Mouse (Mus musculus) MEL (cell line): ENCODE results near the gene Tmem179b. TPM values are rescaled to one million over a fixed set of nuclear protein-coding genes. Genes with fewer than 3 reads are reported as not detected.

Experiments
- DNase-seq: peaks from one replicate; pipeline ENCODE4 v3.0.0; 2011; ENCODE audit warnings: low read depth, low spot score
- H3K27ac ChIP-seq: 2 replicates; pipeline ENCODE4 v1.5.1; 2012; ENCODE audit warnings: low read depth, mild to moderate bottlenecking, control low read depth, low read length, moderate library complexity; ENCODE audit not compliant: control insufficient read depth
- H3K27me3 ChIP-seq, 2 experiments: fragments of 150-350 bp in 1 of 2; sonication (generic) in 1 of 2; 2 replicates each; pipeline ENCODE4 v1.6.1; 2012; ENCODE audit warnings: low read length in 2 of 2, mild to moderate bottlenecking in 2 of 2, improper control_type of control experiment in 1 of 2, moderate library complexity in 1 of 2; ENCODE audit not compliant: insufficient read depth in 2 of 2, control insufficient read depth in 1 of 2
- H3K36me3 ChIP-seq, 2 experiments: 2 replicates each; pipeline ENCODE4 v1.6.1; 2012 to 2014; ENCODE audit warnings: low read length in 2 of 2, improper control_type of control experiment in 1 of 2, inconsistent platforms in 1 of 2, mild to moderate bottlenecking in 1 of 2; ENCODE audit not compliant: insufficient read depth in 2 of 2, control insufficient read depth in 1 of 2
- H3K4me1 ChIP-seq, 2 experiments: fragments of 150-350 bp in 1 of 2; sonication (generic) in 1 of 2; 2 replicates each; pipeline ENCODE4 v1.6.1; 2012; ENCODE audit warnings: low read length in 2 of 2, improper control_type of control experiment in 1 of 2, mild to moderate bottlenecking in 1 of 2; ENCODE audit not compliant: insufficient read depth in 2 of 2, control insufficient read depth in 1 of 2
- H3K4me3 ChIP-seq, 2 experiments: fragments of 150-350 bp in 1 of 2; sonication (generic) in 1 of 2; 2 replicates each; pipeline ENCODE4 v1.5.1; 2012; ENCODE audit warnings: low read depth in 2 of 2, low read length in 2 of 2, mild to moderate bottlenecking in 2 of 2, moderate library complexity in 2 of 2, control low read depth in 1 of 2, improper control_type of control experiment in 1 of 2; ENCODE audit not compliant: control insufficient read depth in 1 of 2, insufficient read depth in 1 of 2
- H3K79me2 ChIP-seq: 2 replicates; pipeline ENCODE4 v1.6.1; 2012; ENCODE audit warnings: mild to moderate bottlenecking, low read length, moderate library complexity; ENCODE audit not compliant: control insufficient read depth, poor library complexity, insufficient read depth
- H3K9ac ChIP-seq: 2 replicates; pipeline ENCODE4 v1.6.1; 2012; ENCODE audit warnings: low read depth, mild to moderate bottlenecking, control low read depth, low read length, moderate library complexity; ENCODE audit not compliant: control insufficient read depth, poor library complexity, severe bottlenecking
- H3K9me3 ChIP-seq: fragments of 150-350 bp; sonication (generic); replicated peaks from 2 replicates; pipeline ENCODE4 v1.6.1; 2012; ENCODE audit warnings: mild to moderate bottlenecking, low read length, improper control_type of control experiment, moderate library complexity; ENCODE audit not compliant: insufficient read depth
- ELF1 ChIP-seq: IDR thresholded peaks from 2 replicates; pipeline ENCODE4 v1.6.1; 2014; ENCODE audit warnings: low read depth, mild to moderate bottlenecking, inconsistent platforms, low read length, improper control_type of control experiment, moderate library complexity
- EP300 ChIP-seq, 2 experiments: IDR thresholded peaks; 2 replicates each; pipeline ENCODE4 v1.6.1; 2011; ENCODE audit warnings: improper control_type of control experiment in 2 of 2, low read length in 2 of 2, low read depth in 1 of 2, mild to moderate bottlenecking in 1 of 2
- GATA1 ChIP-seq: IDR thresholded peaks from 2 replicates; pipeline ENCODE4 v1.6.1; 2011; ENCODE audit warnings: low read depth, low read length, improper control_type of control experiment
- KAT2A ChIP-seq: conservative IDR thresholded peaks from 2 replicates; pipeline ENCODE4 v1.6.1; 2012; ENCODE audit warnings: low read depth, low read length, improper control_type of control experiment, inconsistent platforms
- MAFK ChIP-seq: IDR thresholded peaks from 2 replicates; pipeline ENCODE4 v1.6.1; 2011; ENCODE audit warnings: low read depth, mild to moderate bottlenecking, low read length, improper control_type of control experiment, borderline replicate concordance
- MAX ChIP-seq: IDR thresholded peaks from 2 replicates; pipeline ENCODE4 v1.6.1; 2011; ENCODE audit warnings: low read length, improper control_type of control experiment
- MEF2A ChIP-seq: IDR thresholded peaks from 2 replicates; pipeline ENCODE4 v1.6.1; 2014; ENCODE audit warnings: low read depth, mild to moderate bottlenecking, inconsistent platforms, low read length, improper control_type of control experiment; ENCODE audit not compliant: poor library complexity, insufficient replicate concordance, severe bottlenecking; ENCODE audit errors: extremely low read depth
- MXI1 ChIP-seq: IDR thresholded peaks from 2 replicates; pipeline ENCODE4 v1.6.1; 2011; ENCODE audit warnings: mild to moderate bottlenecking, low read depth, low read length, improper control_type of control experiment
- MYB ChIP-seq: IDR thresholded peaks from 2 replicates; pipeline ENCODE4 v1.6.1; 2011; ENCODE audit warnings: mild to moderate bottlenecking, low read depth, low read length, improper control_type of control experiment
- NELFE ChIP-seq: IDR thresholded peaks from 2 replicates; pipeline ENCODE4 v1.6.1; 2011; ENCODE audit warnings: low read depth, low read length, improper control_type of control experiment
- POLR2A ChIP-seq, 2 experiments: IDR thresholded peaks; 2 replicates each; pipeline ENCODE4 v1.6.1; 2011 to 2012; ENCODE audit warnings: low read length in 2 of 2, mild to moderate bottlenecking in 2 of 2, control low read depth in 1 of 2, improper control_type of control experiment in 1 of 2, low read depth in 1 of 2, moderate library complexity in 1 of 2; ENCODE audit not compliant: control insufficient read depth in 1 of 2, insufficient read depth in 1 of 2, poor library complexity in 1 of 2
- POLR2AphosphoS2 ChIP-seq: IDR thresholded peaks from 2 replicates; pipeline ENCODE4 v1.6.1; 2011; ENCODE audit warnings: low read length, improper control_type of control experiment
- RCOR1 ChIP-seq: IDR thresholded peaks from 2 replicates; pipeline ENCODE4 v1.6.1; 2012; ENCODE audit warnings: low read depth, mild to moderate bottlenecking, inconsistent platforms, low read length, improper control_type of control experiment
- SIN3A ChIP-seq: IDR thresholded peaks from 2 replicates; pipeline ENCODE4 v1.6.1; 2012; ENCODE audit warnings: low read length, improper control_type of control experiment, inconsistent platforms
- SMC3 ChIP-seq: IDR thresholded peaks from 2 replicates; pipeline ENCODE4 v1.6.1; 2011; ENCODE audit warnings: low read depth, low read length, improper control_type of control experiment
- TAL1 ChIP-seq: IDR thresholded peaks from 2 replicates; pipeline ENCODE4 v1.6.1; 2012; ENCODE audit warnings: mild to moderate bottlenecking, inconsistent platforms, low read length, moderate library complexity, mixed read lengths
- TBP ChIP-seq: IDR thresholded peaks from 2 replicates; pipeline ENCODE4 v1.8.0; 2011; ENCODE audit warnings: low read depth, low read length, improper control_type of control experiment
- TCF12 ChIP-seq: IDR thresholded peaks from 2 replicates; pipeline ENCODE4 v1.6.1; 2014; ENCODE audit warnings: low read depth, mild to moderate bottlenecking, inconsistent platforms, low read length, improper control_type of control experiment, moderate library complexity
- USF1 ChIP-seq: IDR thresholded peaks from 2 replicates; pipeline ENCODE4 v1.6.1; 2014; ENCODE audit warnings: low read depth, mild to moderate bottlenecking, inconsistent platforms, low read length, improper control_type of control experiment, moderate library complexity
- USF2 ChIP-seq, 2 experiments: IDR thresholded peaks; 2 replicates each; pipeline ENCODE4 v1.6.1; 2011 to 2012; ENCODE audit warnings: improper control_type of control experiment in 2 of 2, low read length in 2 of 2, borderline replicate concordance in 1 of 2, inconsistent platforms in 1 of 2, low read depth in 1 of 2, mild to moderate bottlenecking in 1 of 2; ENCODE audit not compliant: insufficient read depth in 1 of 2
- ZC3H11A ChIP-seq: IDR thresholded peaks from 2 replicates; pipeline ENCODE4 v1.6.1; 2012; ENCODE audit warnings: low read depth, mild to moderate bottlenecking, inconsistent platforms, low read length, improper control_type of control experiment
- ZNF384 ChIP-seq: IDR thresholded peaks from 2 replicates; pipeline ENCODE4 v1.6.1; 2012; ENCODE audit warnings: low read depth, mild to moderate bottlenecking, inconsistent platforms, low read length, improper control_type of control experiment
- polyA plus RNA-seq, 2 experiments: library from polyadenylated mRNA; stranded (reverse) in 1 of 2; unstranded in 1 of 2; fragments of >175 nt in 1 of 2; fragments of >200 nt in 1 of 2; gene quantifications; 2 replicates each; pipeline versions ENCODE4 v1.2.1 to v1.2.4; 2012; ENCODE audit warnings: low replicate concordance in 2 of 2, low read depth in 1 of 2; ENCODE audit not compliant: insufficient read length in 2 of 2, insufficient read depth in 1 of 2, missing spikeins in 1 of 2
- total RNA-seq: library from RNA; depleted of rRNA; stranded (reverse); fragments of 300-350 nt; gene quantifications from 2 replicates; pipeline ENCODE4 v1.2.3, GENCODE M21; 2012

The Tmem179b gene
- total and polyA plus RNA-seq, 3 experiments: 60.0 to 101 TPM; not detected in 1

GRCm38 (mm10) chr19:8735389-8736159 is 38.7 kb downstream of the Tmem179b start, which contains the start of gene Wdr74 (continued):
- TF ChIP-seq EP300 (IDR thresholded peaks at IDR 0.05; ENCODE audit: low read depth in 1 of 2, low read length in 2 of 2) (no peak), SIN3A (peak; percentile 100), POLR2AphosphoS2 (peak; percentile 95), TCF12 (peak; percentile 75), MAX (peak; percentile 95), ELF1 (peak; percentile 97), MXI1 (peak; percentile 99), SMC3 (no peak), NELFE (peak; percentile 98), POLR2A (IDR thresholded peaks at IDR 0.05; ENCODE audit: control insufficient read depth in 1 of 2, insufficient read depth in 1 of 2, low read depth in 1 of 2, low read length in 2 of 2, poor library complexity in 1 of 2) (peak; percentile 98), KAT2A (peak; percentile 73), USF1 (no peak), TBP (peak; percentile 85), ZC3H11A (peak; percentile 48), USF2 (IDR thresholded peaks at IDR 0.05; ENCODE audit: borderline replicate concordance in 1 of 2, insufficient read depth in 1 of 2, low read depth in 1 of 2, low read length in 2 of 2) (no peak), ZNF384 (no peak), TAL1 (no peak), RCOR1 (no peak), MEF2A (no peak)

- H3K4me1 ChIP-seq: peaks cover 7 to 12% of the 10 kb centered on the region in 2 experiments
- H3K27me3 ChIP-seq: no peaks in the 10 kb centered on the region
- H3K36me3 ChIP-seq: peaks cover 5 to 16% of the 10 kb centered on the region in 2 experiments
- peak; percentile 50 for DNase-seq
- no peak overlapping the region for H3K9ac ChIP-seq
- no peaks in the 10 kb centered on the region for H3K9me3 ChIP-seq
- H3K27ac ChIP-seq: no peak overlapping the region
- peaks cover 19% of the 10 kb centered on the region for H3K79me2 ChIP-seq
- no peak overlapping the region for H3K4me3 ChIP-seq
- TF ChIP-seq TAL1 (peak; percentile 48), EP300 (IDR thresholded peaks at IDR 0.05; ENCODE audit: low read depth in 1 of 2, low read length in 2 of 2) (peak; percentile 59 to 60; a peak in 3 of 4 replicates), MAX (peak; percentile 23; the same call in 1 of the 2 replicates), GATA1 (peak; percentile 70), SMC3 (no peak), MAFK (no peak), TCF12 (peak; percentile 36; the same call in 1 of the 2 replicates), SIN3A (0 out of 2 replicates have a peak, but pooled peaks have one; percentile 42), RCOR1 (no peak), MXI1 (peak; percentile 33; the same call in 1 of the 2 replicates), MYB (no peak), ELF1 (0 out of 2 replicates have a peak, but pooled peaks have one; percentile 44)
Measured at GRCm38 (mm10) chr19:8734334-8734733, 39.9 kb downstream of the Tmem179b start.
